Mouse (Mus musculus): ENCODE measurements around the gene Ccdc186.

The Ccdc186 gene

GRCm38 (mm10) chr19:56821798-56822447, at the start of gene Ccdc186:
Gene Ccdc186, minus strand, starts transcription at chr19:56822190.
- peak; percentile 95 for DNase-seq

GRCm38 (mm10) chr19:56867701-56868100, 45.7 kb upstream of the Ccdc186 start:
- no peak for DNase-seq

DNA sequence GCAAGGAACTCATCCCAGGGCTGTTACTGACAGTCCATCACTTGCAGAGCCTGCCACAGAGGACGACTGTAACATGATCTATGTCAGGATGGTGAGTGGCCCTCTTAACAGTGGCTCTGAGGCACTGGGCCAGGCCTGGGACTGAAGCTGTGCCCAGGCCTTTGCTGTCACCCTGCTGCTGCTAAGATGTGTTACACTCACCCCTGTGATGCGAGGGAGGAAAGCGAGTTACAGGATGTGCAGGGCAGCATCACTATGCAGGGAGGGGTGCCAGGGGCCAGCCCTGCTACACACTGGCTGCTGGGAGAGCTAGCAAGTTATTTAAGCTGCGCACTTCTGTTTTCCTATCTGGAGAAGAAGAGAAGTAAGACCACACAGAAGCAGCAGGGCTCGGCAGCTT, 34.5 kb upstream of the Ccdc186 start:
- DNase-seq: no peak

DNA sequence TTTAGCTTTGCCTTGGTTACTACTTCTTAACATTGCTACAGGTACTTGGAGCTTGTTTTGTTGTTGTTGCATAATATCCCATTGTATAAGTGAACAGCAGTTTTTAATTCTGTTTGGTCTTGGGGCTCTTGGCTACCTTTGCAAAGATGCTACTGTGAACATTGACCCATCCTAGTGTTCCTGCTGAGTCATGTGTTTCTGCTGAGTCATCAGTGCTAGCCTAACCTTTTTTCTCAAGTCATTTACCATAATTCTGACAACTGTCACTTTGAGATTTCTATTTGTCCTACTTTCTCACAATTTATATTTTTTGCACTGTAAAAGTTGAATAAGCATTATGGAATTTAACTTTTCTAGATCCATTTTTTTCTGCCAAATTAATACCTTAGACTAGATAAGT, 30.6 kb upstream of the Ccdc186 start:
- DNase-seq: no peak

GRCm38 (mm10) chr19:56842974-56843373, 21.0 kb upstream of the Ccdc186 start:
- DNase-seq: no peak

DNA sequence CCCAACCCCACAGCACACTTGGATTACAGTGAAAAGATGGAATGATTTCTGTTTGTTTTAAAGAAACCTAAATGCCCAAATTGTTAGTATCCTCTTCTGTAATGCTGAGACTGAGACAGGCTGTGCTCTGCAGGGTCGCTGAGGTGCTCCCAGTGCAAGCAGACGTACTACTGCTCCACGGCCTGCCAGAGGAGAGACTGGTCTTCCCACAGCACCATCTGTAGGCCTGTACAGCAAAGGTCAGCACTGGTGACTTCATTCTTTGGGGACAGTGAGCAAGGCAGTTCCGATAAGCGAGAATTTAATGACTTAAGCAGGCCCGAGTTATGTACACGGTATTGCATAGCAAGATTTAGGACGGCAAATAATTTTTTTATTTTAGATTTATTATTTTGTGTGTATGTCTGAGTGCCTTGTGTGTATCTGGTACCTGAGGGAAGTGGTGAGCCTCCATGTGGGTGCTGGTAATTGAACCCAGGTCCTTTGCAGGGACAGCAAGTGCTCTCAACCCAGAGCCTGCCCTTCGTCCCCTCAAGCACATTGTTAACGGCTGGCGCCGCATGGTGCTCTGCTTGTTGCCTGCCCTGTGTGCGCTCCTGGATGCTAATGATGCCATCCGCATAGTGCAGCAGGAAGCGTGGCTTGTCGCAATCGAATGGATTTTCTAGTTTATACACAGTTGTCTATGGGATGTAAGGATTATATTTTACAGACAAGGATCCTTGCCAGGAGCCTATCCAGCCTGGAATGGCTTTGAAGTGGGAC, 17.1 kb upstream of the Ccdc186 start:
- no peak for DNase-seq

- no peak for DNase-seq
Measured at GRCm38 (mm10) chr19:56835340-56835739, 13.3 kb upstream of the Ccdc186 start.

DNA sequence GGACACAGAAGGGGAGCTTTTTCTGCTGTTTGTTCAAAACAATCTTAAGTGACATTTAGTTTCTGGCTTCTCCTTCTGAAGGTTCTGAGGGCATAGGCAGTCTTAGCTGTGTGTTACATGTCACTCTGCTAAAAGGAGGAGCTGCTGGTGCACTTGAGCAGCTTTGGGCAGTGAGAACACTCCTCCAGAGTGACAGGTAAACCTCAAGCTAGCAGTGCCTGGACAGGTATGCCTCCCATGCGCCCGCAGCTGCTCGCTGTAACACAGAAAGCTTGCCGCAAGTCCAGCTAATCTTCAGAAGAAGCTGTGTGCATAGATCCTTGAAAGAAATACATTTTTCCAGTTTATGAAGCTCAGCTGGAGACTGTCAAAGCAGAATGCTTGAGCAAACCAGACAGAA, 8.2 kb upstream of the Ccdc186 start:
- no peak for DNase-seq

GRCm38 (mm10) chr19:56829267-56829666, 7.3 kb upstream of the Ccdc186 start:
- no peak for DNase-seq

DNA sequence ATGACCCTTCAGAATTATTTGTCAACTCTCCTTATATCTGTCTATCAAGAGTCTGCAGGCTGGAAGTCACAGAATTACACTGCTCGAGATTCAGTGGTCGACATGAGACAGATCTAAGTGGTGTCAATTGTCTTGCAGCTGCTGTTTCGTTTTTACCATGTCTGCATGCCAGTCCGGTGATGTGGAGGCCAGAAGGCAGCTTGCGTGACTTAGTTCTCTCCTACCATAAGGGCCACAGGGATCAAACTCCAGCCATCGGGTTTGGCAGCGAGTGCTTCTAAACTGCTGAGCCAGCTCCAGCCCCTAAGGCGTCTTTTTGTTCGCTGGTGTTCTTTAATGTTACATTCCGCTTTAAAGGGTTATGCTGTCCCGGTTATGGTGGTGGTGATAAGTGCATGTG, 6.3 kb upstream of the Ccdc186 start:
- DNase-seq: no peak

GRCm38 (mm10) chr19:56826047-56826631, 4.1 kb upstream of the Ccdc186 start, which contains the start of gene Tdrd1:
Gene Tdrd1, plus strand, starts transcription at chr19:56826209.
- DNase-seq: no peak

GRCm38 (mm10) chr19:56822448-56822836, 452 bp upstream of the Ccdc186 start:
- no peak for DNase-seq

DNA sequence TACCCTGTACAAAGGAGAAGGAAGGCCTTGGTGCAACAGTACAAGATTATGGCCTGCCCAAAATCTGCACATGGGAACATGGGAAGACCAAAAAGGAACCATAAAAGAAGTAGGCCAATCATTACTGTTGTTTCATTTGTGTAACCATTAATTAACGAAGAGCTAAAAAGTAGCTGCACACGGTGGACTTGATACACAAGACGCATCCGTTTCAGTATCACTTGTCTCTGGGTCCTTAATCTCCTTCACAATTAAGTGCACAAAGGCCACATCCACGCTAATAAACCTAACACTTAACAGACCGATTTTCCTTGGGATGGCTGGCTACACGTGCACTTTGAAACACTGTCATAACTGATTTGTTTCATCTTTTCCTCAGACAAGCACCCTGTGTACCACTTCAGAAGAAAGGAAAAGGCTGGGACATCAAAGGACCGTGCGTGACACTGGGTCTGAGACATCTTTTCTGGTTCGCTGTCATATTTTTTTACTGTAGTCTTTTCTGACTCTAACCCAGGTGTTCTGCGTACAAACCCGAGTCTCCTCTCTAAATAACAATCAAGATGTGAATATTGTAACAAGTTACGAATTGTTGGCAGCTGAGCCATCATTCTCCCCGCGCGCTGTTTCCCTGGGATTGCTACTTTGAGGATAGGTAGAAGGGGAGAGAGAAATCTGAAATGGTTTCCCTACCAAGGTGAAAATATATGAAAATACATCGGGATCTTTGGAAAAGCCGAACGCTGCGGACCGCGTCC, 771 bp downstream of the Ccdc186 start:
- no peak for DNase-seq

DNA sequence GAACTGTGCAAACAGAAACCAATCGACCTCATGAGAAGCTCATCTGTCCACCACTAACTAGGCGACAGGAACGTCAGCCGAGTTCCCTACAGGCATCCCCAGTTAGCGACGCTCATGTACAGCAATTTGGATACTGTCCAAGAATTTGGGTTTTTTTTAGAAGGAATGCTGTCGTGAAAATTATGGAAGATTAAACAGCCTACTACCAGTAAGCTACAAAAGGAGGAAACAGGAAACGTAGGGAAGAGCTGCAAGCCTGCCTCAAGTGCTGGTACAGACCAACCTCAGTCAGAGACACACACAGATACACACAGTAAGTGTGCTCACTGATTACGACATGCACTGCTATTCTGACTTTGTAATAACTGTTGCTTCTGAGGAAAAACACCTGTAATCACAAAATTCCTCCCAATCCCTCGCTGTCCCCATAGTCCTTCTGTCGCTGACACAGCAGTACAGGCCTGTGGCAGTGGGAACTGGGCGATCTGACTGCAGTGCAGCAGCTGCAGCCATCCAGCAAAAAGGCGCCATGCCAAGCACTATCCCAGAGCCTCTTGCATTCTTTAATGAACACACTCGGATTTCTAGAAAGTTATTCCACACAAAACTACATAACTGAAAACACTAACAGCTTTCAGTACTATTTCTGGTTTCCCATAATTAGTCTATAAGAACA, 4.0 kb downstream of the Ccdc186 start:
- DNase-seq: peak; percentile 41

DNA sequence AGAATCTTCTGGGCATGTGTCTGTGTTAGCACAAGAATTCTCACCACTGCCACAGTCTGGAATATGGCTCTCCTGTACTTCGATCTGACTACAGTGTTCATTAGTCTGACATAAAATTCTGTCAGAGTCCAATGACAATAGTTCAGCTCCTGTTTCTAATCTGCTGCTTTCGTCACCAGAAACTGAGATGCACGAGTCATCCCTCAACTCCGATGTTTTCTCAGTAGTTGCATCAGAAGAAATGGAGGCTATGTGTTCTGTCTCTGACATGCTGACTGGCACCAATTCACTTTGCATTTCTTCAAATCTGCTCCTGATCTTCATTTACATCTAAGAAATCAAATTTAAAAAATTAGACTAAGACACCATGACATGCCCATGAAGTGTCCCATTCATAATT, 8.6 kb downstream of the Ccdc186 start:
- no peak for DNase-seq

DNA sequence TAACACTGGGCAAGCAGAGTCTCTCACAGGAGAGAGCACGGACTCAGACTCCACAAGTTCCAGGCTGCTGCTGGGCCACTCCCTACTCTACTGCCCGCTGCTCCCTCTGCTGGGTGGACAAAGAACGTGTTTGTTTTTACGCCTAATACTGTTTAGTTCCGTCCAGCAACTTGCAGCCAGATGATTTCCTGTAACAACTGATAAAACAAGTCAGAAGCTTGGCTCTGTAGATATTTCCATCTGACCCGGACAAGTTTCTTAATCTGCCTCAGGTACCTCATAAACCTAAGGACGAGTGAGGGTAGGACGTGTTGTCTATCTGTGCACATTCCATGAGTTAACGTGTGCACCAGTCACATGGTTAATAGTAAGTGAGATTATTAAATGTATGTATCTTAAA, 10.4 kb downstream of the Ccdc186 start:
- peak; percentile 36 for DNase-seq

DNA sequence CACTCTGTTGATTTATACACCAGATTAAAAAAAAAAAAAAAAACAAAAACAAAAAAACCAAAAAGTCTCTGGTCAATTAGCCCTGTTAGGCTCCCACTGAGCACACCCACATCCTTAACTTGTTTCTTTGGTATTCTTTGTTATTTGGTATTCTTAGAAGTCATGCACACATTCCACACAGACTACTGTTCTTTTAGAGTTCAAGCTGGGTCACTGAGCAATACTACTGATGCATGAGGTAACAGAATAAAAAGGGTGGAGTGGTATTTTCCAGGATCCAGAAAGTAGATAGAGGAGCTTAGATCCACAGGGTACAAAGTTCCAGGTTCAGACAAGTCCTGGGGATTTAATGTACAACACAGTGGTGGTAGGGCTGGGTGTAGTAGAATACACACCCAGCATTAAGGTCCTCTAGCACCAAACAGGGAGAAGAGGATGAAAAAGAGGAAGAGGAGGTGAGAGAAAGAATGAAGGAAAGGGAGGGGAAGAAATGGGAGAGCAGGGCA, 11.3 kb downstream of the Ccdc186 start:
- no peak for DNase-seq

GRCm38 (mm10) chr19:56808771-56809170, 13.2 kb downstream of the Ccdc186 start:
- DNase-seq: no peak

GRCm38 (mm10) chr19:56807122-56807521, 14.9 kb downstream of the Ccdc186 start:
- no peak for DNase-seq

DNA sequence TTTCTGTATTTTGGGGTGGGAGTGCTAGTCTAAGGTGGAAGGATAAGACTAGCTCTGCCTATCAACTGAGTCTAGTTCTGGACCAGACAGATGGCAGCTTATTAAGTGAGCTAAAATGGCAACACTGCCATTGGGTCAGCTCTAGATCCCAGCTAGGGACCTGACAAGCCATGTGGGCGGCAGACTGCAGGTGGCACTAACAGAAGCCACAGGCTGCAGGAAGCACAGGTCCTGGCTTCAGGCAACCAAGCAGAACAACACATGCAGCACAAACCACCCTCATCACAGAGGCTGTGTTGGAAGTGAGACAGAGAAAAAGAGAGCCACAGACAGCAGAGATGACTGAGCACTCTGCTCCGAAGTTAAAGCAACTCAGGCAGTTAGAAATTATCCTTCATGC, 16.6 kb downstream of the Ccdc186 start:
- peak; percentile 82 for DNase-seq

DNA sequence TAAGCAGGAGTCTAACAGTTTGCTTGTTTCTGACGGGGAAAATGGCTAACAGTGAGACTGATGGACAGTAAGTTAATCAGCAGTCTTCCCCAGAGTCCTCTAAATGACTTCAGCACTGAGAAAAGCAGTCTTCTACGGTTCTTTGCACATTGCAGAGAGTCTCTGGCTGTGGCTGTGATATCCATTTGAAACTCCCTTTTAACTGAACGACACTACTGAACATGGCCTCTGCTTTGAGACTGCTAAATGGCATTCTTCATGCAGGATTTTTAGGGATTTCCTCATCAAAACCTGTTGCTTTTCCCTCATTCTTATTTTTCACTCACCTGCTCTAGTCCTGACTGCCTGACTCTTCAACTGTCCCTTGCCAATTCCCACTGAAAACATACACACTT, 19.6 kb downstream of the Ccdc186 start:
- DNase-seq: no peak

- no peak for DNase-seq
Measured at GRCm38 (mm10) chr19:56801656-56802351, 20.2 kb downstream of the Ccdc186 start.

Data from cerebellum, adult 9-11 months (tissue).